Mouse (Mus musculus): Measurements from ENCODE around the gene Prkar2a. TPM values are rescaled to one million over a fixed set of nuclear protein-coding genes. Genes with fewer than 3 reads are reported as not detected.
"Not testable (repeated sequence)": the region's sequence is repeated elsewhere in the genome, so short reads cannot be mapped to it uniquely, and the experiment has no call there.

Gene Prkar2a
- 22.8 and 22.9 TPM in 2 replicates for total RNA-seq (2014; fragmentation: Nextera tagmentation)
- total RNA-seq (2017) = 28.6 and 37.8 TPM in 2 replicates

GRCm38 (mm10) chr9:108689106-108689505, at the start of gene Prkar2a:
Prkar2a (plus strand) TSS chr9:108689314.
- no peak for ATAC-seq (replicated peaks; ENCODE audit: poor library complexity, severe bottlenecking)

GRCm38 (mm10) chr9:108639825-108640224, 49.3 kb upstream of the Prkar2a start:
- peak; percentile 68 for ATAC-seq (replicated peaks; ENCODE audit: poor library complexity, severe bottlenecking)

- ATAC-seq (replicated peaks; ENCODE audit: poor library complexity, severe bottlenecking) = no peak
These were observed 40.9 kb upstream of the Prkar2a start for GRCm38 (mm10) chr9:108648166-108648565.

- ATAC-seq (replicated peaks; ENCODE audit: poor library complexity, severe bottlenecking) = peak; percentile 93
These were observed 40.2 kb upstream of the Prkar2a start, which contains the start of gene Arih2 for GRCm38 (mm10) chr9:108648611-108649560. Arih2 (minus strand) TSS chr9:108649386.

GRCm38 (mm10) chr9:108649561-108650440, 39.3 kb upstream of the Prkar2a start:
- peak; percentile 51 for ATAC-seq (replicated peaks; ENCODE audit: poor library complexity, severe bottlenecking)

- ATAC-seq (replicated peaks; ENCODE audit: poor library complexity, severe bottlenecking) = no peak
These were observed 34.3 kb upstream of the Prkar2a start for GRCm38 (mm10) chr9:108654566-108655464.

- ATAC-seq (replicated peaks; ENCODE audit: poor library complexity, severe bottlenecking) = not testable (repeated sequence)
These were observed 33.2 kb upstream of the Prkar2a start for GRCm38 (mm10) chr9:108655865-108656264.

GRCm38 (mm10) chr9:108661677-108662612, 27.2 kb upstream of the Prkar2a start, which contains the start of gene Slc25a20:
Slc25a20 (plus strand) TSS chr9:108662088.
- ATAC-seq (replicated peaks; ENCODE audit: poor library complexity, severe bottlenecking) = peak; percentile 97

GRCm38 (mm10) chr9:108662660-108663059, 26.5 kb upstream of the Prkar2a start:
- no peak for ATAC-seq (replicated peaks; ENCODE audit: poor library complexity, severe bottlenecking)

- ATAC-seq (replicated peaks; ENCODE audit: poor library complexity, severe bottlenecking) = 0 out of 2 replicates have a peak, but pooled peaks have one; percentile 27
These were observed 19.2 kb upstream of the Prkar2a start for GRCm38 (mm10) chr9:108669875-108670274.

- ATAC-seq (replicated peaks; ENCODE audit: poor library complexity, severe bottlenecking) = peak; percentile 44; the same call in 1 of the 2 replicates
These were observed 16.0 kb upstream of the Prkar2a start for GRCm38 (mm10) chr9:108673151-108673550.

GRCm38 (mm10) chr9:108680026-108680425, 9.1 kb upstream of the Prkar2a start:
- ATAC-seq (replicated peaks; ENCODE audit: poor library complexity, severe bottlenecking) = no peak

- no peak for ATAC-seq (replicated peaks; ENCODE audit: poor library complexity, severe bottlenecking)
These were observed 2.6 kb upstream of the Prkar2a start for GRCm38 (mm10) chr9:108686475-108686887.

GRCm38 (mm10) chr9:108687181-108687580, 1.9 kb upstream of the Prkar2a start:
- no peak for ATAC-seq (replicated peaks; ENCODE audit: poor library complexity, severe bottlenecking)

GRCm38 (mm10) chr9:108687686-108688085, 1.4 kb upstream of the Prkar2a start:
- no peak for ATAC-seq (replicated peaks; ENCODE audit: poor library complexity, severe bottlenecking)

GRCm38 (mm10) chr9:108688451-108688850, 663 bp upstream of the Prkar2a start:
- ATAC-seq (replicated peaks; ENCODE audit: poor library complexity, severe bottlenecking) = no peak

- no peak for ATAC-seq (replicated peaks; ENCODE audit: poor library complexity, severe bottlenecking)
These were observed 879 bp downstream of the Prkar2a start for GRCm38 (mm10) chr9:108689993-108690392.

- ATAC-seq (replicated peaks; ENCODE audit: poor library complexity, severe bottlenecking) = no peak
These were observed 1.8 kb downstream of the Prkar2a start for GRCm38 (mm10) chr9:108690914-108691313.

Data from granulocyte monocyte progenitor cell, adult 5-6 weeks (primary cell).